Mouse (Mus musculus) cerebellum, adult 11-12 months (tissue): ENCODE results near the gene 2200002D01Rik.
A peak's percentile ranks its signal among the peaks of the same experiment; 100 is the strongest.

Source experiments
- DNase-seq: peaks from one replicate; pipeline ENCODE4 v3.0.0; 2022

Gene 2200002D01Rik

DNA sequence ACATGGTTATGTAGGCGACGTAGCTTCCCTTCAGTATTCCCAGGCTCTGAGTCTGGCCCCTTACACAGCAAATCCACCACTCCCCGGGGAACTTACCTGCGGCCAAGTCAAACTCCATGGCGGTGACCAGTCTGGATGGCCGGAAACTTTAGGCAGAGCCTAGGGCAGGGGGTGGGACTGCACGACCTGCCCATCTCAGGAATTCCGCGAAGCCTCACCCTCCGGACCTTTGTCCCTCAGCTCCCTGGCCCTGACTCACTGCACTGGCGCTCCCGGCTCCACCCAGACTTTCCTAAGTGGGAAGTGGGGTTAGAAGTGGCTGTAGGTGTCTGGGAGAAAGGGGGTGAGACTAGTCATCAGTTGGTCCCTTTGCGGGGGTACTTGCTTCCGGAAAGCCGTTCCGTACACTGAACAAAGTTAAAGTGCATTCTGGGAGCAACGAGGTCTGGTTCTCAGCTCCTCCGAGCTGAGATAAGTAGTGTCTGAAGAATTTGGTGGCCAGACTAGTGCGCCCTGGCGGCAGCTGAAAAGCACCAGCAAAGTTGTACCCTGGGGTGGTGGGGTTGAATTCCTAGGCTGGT lies at the start of gene 2200002D01Rik:
Gene 2200002D01Rik, minus strand, starts transcription at position 206 of the 581 bp plus-strand sequence.
- no peak for DNase-seq

- peak; percentile 73 for DNase-seq
Measured at GRCm38 (mm10) chr7:29296998-29297397, 48.7 kb upstream of the 2200002D01Rik start.

DNA sequence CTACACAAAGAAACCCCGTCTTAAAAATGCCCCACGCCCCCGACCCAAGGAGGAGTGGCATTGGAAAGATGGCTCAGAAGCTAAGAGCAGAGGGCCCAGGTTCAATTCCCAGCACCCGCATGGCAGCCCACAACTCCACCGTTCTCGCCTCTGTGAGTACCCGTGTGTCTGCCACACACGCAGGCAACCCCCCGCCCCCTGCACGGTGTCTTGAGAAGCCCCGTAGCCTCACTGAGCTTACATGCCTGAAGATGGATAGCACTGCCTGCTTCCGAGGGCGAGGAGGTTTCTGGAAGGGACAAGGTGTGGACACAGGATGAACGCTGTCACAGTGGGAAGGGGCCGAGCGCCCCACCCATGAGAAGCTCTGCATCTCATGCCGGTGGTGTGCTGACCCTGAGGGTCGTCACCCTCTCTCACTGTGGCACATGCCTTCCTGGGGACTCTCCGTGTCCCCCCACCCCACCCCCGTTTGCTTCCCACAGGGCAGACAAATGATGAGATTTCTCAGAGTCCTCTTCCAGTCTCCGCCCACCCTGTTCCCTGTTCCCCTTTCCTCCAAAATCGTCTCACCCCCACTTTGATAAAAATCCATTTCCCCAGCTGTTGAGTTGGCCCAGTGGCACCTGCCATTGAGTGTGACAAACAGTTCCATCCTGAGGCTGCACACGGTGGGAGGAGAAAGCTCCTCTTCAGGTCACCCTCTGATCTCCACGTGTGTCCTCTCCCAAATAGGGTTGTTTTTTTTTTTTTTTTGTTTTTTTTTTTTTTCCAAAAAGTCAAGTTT lies 47.8 kb upstream of the 2200002D01Rik start:
- peak; percentile 42 for DNase-seq

- DNase-seq = no peak
Measured at GRCm38 (mm10) chr7:29294111-29294761, 46.0 kb upstream of the 2200002D01Rik start.

DNA sequence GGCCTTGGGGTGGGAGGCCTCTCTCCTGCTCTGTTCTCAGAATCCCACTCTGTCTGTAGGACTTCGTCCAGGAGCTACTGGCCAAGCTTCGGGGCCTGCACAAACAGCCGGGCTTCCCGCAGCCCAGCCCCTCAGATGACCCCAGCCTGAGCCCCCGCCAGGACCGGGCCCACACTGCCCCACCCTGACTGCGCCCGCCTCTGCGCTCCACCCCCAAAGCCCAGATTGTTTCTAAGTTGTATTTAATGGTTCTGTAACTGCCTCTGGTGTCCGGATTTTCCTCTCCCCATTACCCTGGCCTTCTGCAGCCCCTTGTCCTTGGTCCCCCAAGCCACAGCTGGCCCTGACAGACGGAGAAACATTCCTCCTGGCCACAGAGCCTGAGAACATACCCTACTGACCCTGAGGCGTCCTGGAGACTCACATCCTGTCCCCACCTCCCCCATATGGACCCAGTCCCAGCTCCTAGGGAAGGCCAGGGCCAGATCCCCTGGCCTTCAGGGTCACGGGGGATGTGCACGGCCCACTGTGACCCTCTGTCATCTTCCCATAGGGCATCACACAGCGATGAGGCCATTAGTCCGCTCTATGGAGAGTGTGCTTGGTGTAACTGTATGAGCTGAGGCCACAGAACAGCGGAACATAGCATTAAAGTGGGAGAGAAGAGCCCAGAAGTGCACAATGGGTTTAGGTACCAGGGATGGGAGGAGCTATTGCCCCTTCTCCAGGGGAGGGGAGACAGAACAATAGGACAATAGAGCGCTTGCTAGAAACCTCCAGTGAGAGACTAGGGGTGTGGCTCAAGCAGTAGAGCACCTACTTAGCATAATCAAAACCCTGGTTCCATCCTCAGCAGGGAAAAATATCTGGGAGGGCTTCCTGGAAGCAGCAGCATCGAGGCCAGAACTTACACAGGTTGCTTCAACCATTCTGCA lies 45.1 kb upstream of the 2200002D01Rik start:
- peak; percentile 54 for DNase-seq

DNA sequence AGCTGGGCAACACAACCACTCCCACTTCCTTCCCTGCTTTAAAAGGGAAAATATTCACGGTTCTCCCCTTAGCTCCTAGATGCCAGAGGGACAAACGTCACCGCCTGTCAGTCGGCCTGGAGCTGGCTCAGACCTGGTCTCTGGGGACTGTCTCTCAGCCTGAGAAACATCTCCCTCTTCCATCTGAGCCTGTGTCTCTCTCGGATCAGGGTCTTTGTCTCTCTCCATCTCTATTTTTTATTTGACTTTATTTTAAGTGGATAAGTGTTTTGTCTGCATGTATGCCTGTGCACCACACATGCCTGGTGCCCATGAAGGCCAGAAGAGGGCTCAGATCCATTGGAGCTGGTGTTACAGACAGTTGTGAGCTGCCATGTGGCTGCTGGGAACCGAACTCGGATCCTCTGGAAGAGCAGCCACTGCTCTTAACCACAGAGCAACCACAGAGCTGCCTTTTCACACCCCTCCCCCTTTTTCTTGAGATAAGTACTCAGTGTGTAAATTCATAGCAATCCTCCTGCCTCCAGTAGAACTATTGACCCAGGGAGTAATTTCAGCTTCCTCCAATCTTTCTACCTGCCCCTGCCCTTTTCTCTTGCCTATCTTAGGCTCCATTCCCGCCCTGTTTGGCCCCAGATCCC lies 44.3 kb upstream of the 2200002D01Rik start:
- no peak for DNase-seq

- peak; percentile 83 for DNase-seq
Measured at GRCm38 (mm10) chr7:29291616-29292457, 43.6 kb upstream of the 2200002D01Rik start.

- peak; percentile 66 for DNase-seq
Measured at GRCm38 (mm10) chr7:29290691-29291485, 42.6 kb upstream of the 2200002D01Rik start.

DNA sequence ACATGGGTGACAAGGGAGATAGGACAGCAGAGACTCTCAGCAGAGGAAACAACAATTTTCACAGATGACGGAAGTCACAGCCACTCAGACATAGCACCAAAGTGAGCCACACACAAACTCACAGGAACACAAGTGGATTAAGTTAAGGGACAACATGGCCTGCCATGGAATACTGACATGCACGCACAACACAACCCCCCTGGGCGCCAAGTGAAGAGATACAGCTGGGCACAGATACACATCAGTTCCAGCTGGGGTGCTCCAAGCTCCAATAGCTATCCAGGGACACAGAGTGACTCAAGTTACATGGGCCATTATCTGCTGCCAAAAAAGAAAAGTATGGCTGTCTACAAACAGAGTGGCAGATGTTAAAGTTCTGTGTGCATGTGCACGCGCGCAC lies 41.6 kb upstream of the 2200002D01Rik start:
- peak; percentile 35 for DNase-seq

- peak; percentile 68 for DNase-seq
Measured at GRCm38 (mm10) chr7:29288942-29289638, 40.8 kb upstream of the 2200002D01Rik start, which contains the start of gene Ppp1r14a. TSS of gene Ppp1r14a (plus strand) at chr7:29289308.

DNA sequence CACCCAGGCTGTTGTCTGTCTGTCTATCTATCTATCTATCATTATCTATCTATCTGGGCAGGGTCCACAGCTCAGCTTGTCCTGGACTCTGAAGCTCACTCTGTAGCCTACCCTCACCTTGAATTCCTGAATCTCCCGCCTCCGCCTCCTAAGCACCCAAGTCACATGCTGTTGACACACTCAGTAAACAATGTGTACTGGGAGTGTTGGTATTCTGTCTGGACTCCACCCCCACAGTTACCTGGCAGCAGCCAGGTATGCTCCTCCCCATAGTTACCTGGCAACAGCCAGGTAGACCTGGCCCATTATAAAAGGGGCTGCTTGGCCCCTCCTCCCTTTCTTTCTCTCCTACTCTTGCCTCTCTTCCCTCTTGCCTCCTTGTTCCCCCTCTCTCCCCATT lies 39.8 kb upstream of the 2200002D01Rik start:
- no peak for DNase-seq

GRCm38 (mm10) chr7:29287481-29287880 lies 39.2 kb upstream of the 2200002D01Rik start:
- no peak for DNase-seq

- no peak for DNase-seq
Measured at GRCm38 (mm10) chr7:29284523-29284922, 36.3 kb upstream of the 2200002D01Rik start.

DNA sequence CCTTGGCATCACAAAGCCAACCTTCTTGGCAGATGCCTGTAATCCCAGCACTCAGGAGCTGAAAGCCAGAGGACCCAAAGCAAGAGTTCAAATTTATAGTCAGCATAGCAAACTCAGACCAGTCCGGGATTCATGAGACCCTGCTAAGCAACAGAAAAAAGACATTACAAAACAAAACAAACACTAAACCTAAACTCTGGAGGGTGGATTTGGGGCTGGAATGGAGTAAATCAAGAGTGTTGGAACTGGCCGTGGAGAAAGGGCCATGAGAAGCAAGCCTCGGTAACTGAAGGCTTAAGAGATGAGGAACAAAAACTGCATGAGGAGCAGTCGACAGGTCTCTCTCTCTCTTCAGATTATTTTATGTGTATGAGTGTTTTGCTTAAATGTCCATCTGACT lies 35.6 kb upstream of the 2200002D01Rik start:
- DNase-seq = no peak

DNA sequence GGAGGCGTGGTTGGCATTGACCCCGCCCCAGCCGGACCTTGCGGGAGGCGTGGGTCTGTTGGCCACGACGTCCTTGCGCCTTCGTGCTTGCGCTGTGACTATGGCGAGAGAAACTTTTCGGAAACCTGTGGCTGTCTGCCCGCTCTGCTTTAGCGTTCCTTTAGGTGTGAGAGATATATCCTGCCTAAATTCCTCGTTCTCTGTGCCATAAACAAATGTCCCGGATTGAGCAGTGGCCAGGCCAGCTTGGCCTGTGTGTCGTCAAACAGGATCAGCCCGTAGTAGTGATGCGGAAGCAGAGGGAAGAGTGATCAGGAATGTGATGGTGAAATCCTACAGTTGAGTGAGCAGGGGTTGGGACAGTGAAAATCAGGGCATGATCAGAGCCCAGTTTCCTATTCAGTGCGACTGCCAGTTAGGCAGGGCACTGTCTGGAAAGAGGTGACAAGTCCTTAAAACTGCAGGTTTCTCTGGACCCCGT lies 33.8 kb upstream of the 2200002D01Rik start:
- peak; percentile 86 for DNase-seq

DNA sequence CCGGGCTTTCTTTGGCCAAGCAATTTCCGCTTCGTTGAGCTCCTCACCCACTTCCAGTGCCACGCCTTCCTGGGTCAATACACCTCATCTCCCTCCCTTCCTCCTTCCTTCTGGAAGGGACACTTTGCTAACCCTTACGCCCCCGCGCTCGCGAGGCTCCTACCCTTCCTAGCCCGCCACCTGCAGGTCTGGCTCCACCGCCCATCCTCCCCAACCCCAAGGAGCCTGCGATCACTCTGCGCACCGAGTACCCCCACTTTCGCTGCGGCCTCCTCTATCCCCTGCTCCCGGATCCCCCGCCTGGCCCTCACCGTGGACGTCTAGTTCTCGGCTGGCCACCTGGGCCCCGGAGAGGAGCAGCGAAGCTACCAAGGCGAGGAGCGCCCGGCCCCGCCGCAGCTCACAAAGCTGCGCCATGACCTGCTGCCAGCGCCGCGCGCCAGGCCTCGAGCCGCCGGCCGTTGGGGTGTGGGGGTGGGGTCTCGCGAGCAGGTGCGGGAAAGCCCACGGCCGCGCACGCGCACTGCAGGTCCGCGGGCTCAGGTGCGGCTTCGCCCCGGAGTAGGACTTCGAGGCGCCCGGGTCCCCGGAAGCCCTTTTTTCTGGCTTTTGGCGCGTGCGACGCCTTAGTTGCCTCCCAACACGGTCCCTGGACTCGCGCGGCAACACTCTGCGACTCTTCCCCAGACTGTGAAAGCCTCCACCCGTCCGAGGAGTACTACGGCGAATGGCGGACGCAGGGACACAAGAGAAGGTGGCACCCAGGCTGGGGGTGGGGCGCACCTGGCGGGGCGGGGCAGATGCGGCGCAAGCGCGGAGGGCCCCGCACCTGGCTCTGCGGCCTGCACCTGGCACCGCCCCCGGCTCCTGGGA lies 33.2 kb upstream of the 2200002D01Rik start, which contains the start of gene Spint2:
Gene Spint2, minus strand, starts transcription at position 712 of the 873 bp plus-strand sequence.
- DNase-seq = no peak

- DNase-seq = peak; percentile 58
Measured at GRCm38 (mm10) chr7:29280801-29281200, 32.5 kb upstream of the 2200002D01Rik start.

GRCm38 (mm10) chr7:29279924-29280323 lies 31.7 kb upstream of the 2200002D01Rik start:
- no peak for DNase-seq
